Mouse (Mus musculus): ENCODE data around the gene Polr3k.

The Polr3k gene

GRCm38 (mm10) chr2:181863791-181864535 is at the start of gene Polr3k:
TSS of gene Polr3k (plus strand) at chr2:181864337.
- DNase-seq (ENCODE audit: low spot score) = peak; percentile 94

GRCm38 (mm10) chr2:181829032-181829650 is 35.0 kb upstream of the Polr3k start:
- no peak for DNase-seq (ENCODE audit: low spot score)

GRCm38 (mm10) chr2:181832745-181833144 is 31.4 kb upstream of the Polr3k start:
- no peak for DNase-seq (ENCODE audit: low spot score)

GRCm38 (mm10) chr2:181837372-181838292 is 26.5 kb upstream of the Polr3k start, which contains the start of gene Pcmtd2:
TSS of gene Pcmtd2 (plus strand) at chr2:181837854.
- peak; percentile 87 for DNase-seq (ENCODE audit: low spot score)

DNA sequence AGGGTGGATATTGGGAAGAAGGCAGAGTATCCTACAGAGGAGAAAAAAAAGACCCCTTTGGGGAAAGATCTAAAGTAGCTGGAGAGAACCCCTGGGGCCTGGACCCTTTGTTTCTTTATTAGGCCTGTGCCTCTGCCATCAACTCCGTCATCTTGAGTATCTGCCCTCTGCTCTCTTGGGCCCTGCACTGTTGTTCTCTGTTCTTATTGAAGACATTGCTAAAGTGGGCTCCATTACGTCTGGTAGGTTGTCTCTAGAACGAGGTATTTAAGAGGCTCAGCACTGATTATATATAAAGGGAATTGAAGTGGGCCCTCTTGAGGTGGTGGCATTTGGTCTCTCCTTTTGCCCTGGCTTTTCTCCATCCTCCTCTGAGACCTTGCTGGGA is 25.9 kb upstream of the Polr3k start:
- no peak for DNase-seq (ENCODE audit: low spot score)

GRCm38 (mm10) chr2:181845709-181846394 is 18.3 kb upstream of the Polr3k start:
- DNase-seq (ENCODE audit: low spot score) = no peak

DNA sequence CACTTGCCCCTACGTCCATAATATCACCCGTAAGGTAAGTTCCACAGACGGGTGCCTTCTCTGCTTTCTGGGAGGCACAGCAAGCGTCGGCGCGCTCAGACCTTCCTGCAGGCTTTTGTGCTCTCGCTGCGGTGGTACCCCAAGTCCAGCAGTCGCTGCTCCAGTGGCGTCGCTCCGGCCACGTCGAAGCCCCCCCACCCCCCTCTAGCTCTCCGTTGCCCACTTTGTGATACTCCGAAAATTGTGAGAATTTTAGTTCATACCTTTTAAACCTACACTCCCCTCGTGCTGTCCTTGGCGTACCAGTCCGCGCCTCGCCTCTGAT is 361 bp downstream of the Polr3k start:
- no peak for DNase-seq (ENCODE audit: low spot score)

DNA sequence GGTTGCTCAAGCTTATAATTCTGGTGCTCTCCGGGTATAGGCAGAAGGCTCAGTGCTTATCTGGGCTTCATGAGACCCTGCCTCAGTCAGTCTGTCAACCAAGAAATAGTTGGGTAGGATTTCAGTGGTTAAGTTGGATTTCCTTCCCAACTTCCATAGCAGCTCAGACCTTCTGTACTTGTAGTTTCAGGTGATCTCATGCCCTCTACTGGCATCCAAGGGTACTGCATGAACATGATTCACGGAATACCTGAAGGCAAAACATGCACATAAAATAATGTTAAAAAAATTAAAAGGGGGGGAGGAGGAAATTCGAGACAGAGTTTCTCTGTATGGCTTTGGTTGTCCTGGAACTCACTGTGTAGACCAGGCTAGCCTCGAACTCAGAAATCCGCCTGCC is 2.8 kb downstream of the Polr3k start:
- DNase-seq (ENCODE audit: low spot score) = peak; percentile 48

- DNase-seq (ENCODE audit: low spot score) = no peak
Observed at GRCm38 (mm10) chr2:181871039-181871438, 6.9 kb downstream of the Polr3k start.

GRCm38 (mm10) chr2:181878903-181879302 is 14.8 kb downstream of the Polr3k start:
- no peak for DNase-seq (ENCODE audit: low spot score)

DNA sequence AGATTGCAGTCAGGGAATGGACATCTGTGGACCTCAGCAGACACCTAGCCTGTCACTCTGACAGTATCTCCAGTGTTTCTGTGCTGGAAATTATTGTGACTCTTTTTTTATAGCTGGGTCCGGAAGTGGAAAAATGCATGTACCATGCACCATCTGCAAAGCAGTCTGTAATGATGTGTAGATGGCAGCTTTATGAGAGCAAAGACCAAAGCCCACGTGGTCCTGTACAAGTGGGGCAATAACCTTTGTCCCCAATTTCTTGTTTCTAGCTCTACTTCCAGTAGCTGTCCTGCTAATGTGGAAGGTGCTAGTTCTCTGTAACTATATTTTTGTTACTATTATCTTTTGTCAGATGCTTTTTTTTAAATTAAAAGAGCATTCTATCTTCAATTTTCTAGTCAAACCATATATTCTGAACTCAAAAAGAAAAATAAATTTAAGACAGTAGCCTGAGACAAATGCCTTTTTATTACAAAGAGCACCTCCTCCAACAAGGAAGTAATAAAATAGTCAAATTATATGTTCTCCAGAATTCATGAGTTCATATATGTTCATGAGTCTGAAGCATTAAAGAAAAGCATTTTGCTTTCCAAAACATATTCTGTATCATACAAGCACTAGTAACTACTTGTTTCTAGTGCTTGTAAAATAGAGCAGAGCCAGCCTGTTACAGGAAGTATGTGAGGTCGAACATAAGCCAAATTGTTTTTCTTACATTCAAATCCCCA is 19.0 kb downstream of the Polr3k start:
- DNase-seq (ENCODE audit: low spot score) = no peak

DNA sequence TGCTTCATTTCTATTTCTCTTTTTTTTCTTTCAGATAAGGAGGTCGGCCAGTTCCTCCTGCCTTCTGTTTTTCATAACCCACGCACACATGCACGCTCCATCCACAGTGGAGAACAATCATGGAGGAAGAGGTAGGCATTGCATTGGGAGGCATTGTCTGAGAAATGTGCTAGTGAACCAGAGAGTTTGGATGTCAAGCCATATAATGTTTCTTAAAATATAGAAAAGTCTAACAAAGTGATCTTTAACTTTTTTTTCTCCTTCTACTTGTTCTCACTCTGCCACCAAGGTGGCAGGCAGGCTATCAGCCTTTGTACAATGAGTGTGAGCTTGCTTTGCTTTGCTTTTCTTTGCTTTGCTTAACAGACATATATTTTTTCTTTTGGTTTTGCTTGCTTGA is 53.7 kb downstream of the Polr3k start:
- peak; percentile 75 for DNase-seq (ENCODE audit: low spot score)

- peak; percentile 83 for DNase-seq (ENCODE audit: low spot score)
Observed at GRCm38 (mm10) chr2:181918501-181918900, 54.4 kb downstream of the Polr3k start.

Data from yolk sac, embryonic 10.5 days (tissue).